Mouse (Mus musculus): ENCODE data around the gene Slfn5. TPM values are rescaled to one million over a fixed set of nuclear protein-coding genes. Genes with fewer than 3 reads are reported as not detected.

Slfn5 gene
- polyA plus RNA-seq, 2 experiments from 2014 or later: 30.3 to 39.4 TPM

Other genes with a start within 250 kb of the Slfn5 start
- gene Cct6b, start 187.0 kb upstream of the Slfn5 start, polyA plus RNA-seq (2017; shearing (Covaris generic)): under 1 TPM in 1 of 2 experiments, not detected in 1; 0.77 TPM
- gene Zfp830, start 187.0 kb upstream of the Slfn5 start, polyA plus RNA-seq (2017; shearing (Covaris generic)): 10 to 100 TPM; 33.6 to 36.5 TPM
- 10 to 100 TPM; 16.0 to 20.8 TPM for gene Lig3, start 170.2 kb upstream of the Slfn5 start, polyA plus RNA-seq (2017; shearing (Covaris generic))
- gene Rffl, start 80.1 kb upstream of the Slfn5 start, polyA plus RNA-seq (2017; shearing (Covaris generic)): 10 to 100 TPM in 1 of 2 experiments, 1 to 10 TPM in 1; 8.6 to 10.2 TPM
- 10 to 100 TPM; 26.7 to 35.3 TPM for gene Rad51d, start 60.7 kb upstream of the Slfn5 start, polyA plus RNA-seq (2017; shearing (Covaris generic))
- under 1 TPM in 1 of 2 experiments, not detected in 1; 0.24 TPM for gene Fndc8, start 59.2 kb upstream of the Slfn5 start, polyA plus RNA-seq (2017; shearing (Covaris generic))
- 10 to 100 TPM; 44.3 to 71.1 TPM for gene Nle1, start 42.9 kb upstream of the Slfn5 start, polyA plus RNA-seq (2017; shearing (Covaris generic))
- under 1 TPM in 1 of 2 experiments, not detected in 1; 0.12 TPM for gene Unc45b, start 40.8 kb upstream of the Slfn5 start, polyA plus RNA-seq (2017; shearing (Covaris generic))
- gene Slfn9, start 40.5 kb downstream of the Slfn5 start, polyA plus RNA-seq (2017; shearing (Covaris generic)): 10 to 100 TPM; 10.7 to 17.9 TPM
- gene Slfn8, start 69.5 kb downstream of the Slfn5 start, polyA plus RNA-seq (2017; shearing (Covaris generic)): 100 to 1,000 TPM; 109 to 141 TPM
- 100 to 1,000 TPM; 806 to 834 TPM for gene Slfn2, start 113.8 kb downstream of the Slfn5 start, polyA plus RNA-seq (2017; shearing (Covaris generic))
- 100 to 1,000 TPM; 247 to 270 TPM for gene Slfn1, start 165.5 kb downstream of the Slfn5 start, polyA plus RNA-seq (2017; shearing (Covaris generic))
- gene Slfn4, start 223.8 kb downstream of the Slfn5 start, polyA plus RNA-seq (2017; shearing (Covaris generic)): under 1 TPM; 0.27 to 0.28 TPM
- gene Slfn3, start 240.0 kb downstream of the Slfn5 start, polyA plus RNA-seq (2017; shearing (Covaris generic)): 1 to 10 TPM; 3.2 to 4.8 TPM